Mouse (Mus musculus): Measurements from ENCODE around the gene Fam131b. TPM values are rescaled to one million over a fixed set of nuclear protein-coding genes. Genes with fewer than 3 reads are reported as not detected.

Gene Fam131b
- total RNA-seq, 2 experiments from 2014 or later = 75.7 to 81.3 TPM

DNA sequence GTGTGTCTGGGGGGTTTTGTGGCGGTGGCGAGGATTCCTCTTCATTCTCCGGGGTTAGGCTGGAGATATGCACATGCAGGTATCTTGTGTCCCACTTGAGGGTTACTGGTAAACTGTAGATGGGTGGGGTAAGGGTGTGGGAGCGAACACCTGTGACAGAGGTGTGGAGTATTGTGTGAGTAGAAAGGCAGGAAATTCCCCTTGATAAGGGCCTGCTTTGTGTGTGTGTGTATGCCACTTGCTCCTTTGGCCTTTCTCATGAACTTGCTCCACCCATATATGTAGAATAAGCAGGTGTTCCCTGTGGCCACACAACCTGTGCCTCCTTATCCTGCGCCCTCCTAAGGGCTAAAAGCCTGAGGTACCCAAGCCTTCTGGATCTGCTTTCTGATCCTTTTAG lies 32.5 kb upstream of the Fam131b start:
- DNase-seq (ENCODE audit: low spot score in 2 of 2) = no peak

DNA sequence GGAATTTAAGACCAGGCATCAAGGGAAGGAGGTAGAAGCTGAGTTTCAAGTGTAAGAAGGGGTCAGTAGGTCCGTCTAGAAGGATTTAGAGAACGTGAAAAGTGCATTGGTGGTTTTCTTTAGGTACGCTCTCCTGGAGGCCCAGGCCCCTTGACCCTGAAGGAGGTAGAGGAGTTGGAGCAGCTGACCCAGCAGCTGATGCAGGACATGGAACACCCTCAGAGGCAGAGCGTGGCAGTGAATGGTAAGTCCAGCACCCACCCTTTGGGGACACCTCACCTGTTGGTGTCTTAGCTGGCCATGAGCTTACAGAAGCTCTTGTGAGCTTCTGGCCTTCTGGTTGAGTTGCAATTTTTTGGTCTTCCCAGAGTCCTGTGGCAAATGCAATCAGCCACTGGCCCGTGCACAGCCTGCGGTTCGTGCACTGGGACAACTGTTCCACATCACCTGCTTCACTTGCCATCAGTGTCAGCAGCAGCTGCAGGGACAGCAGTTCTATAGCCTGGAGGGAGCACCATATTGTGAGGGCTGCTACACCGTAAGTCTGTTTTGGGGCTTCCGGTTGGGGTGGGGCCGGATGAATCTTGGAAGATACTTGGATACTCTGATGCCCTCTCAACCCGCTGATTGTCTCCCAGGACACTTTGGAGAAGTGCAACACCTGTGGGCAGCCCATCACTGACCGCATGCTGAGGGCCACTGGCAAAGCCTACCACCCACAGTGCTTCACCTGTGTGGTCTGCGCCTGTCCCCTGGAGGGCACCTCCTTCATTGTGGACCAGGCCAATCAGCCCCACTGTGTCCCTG lies 31.6 kb upstream of the Fam131b start:
- no peak for DNase-seq (ENCODE audit: low spot score in 2 of 2)

DNA sequence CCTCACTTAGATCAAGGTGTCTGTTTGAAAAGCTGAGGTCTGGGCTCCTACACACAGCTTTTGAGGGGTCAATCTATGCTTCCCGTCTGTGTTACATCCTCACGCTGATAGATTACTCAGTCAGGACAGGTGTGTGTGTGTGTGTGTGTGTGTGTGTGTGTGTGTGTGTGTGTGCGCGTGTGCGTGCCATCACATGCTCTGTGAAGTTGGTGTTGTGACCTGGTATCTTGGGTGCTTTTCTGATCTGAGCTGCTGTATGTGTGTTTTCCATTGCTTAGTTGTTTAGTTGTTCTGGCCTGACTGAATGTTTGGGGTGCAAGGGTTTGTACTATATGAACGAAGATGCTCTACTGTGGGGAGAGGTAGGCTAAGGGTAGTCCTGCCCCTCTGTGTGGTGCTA lies 30.9 kb upstream of the Fam131b start:
- no peak for DNase-seq (ENCODE audit: low spot score in 2 of 2)

DNA sequence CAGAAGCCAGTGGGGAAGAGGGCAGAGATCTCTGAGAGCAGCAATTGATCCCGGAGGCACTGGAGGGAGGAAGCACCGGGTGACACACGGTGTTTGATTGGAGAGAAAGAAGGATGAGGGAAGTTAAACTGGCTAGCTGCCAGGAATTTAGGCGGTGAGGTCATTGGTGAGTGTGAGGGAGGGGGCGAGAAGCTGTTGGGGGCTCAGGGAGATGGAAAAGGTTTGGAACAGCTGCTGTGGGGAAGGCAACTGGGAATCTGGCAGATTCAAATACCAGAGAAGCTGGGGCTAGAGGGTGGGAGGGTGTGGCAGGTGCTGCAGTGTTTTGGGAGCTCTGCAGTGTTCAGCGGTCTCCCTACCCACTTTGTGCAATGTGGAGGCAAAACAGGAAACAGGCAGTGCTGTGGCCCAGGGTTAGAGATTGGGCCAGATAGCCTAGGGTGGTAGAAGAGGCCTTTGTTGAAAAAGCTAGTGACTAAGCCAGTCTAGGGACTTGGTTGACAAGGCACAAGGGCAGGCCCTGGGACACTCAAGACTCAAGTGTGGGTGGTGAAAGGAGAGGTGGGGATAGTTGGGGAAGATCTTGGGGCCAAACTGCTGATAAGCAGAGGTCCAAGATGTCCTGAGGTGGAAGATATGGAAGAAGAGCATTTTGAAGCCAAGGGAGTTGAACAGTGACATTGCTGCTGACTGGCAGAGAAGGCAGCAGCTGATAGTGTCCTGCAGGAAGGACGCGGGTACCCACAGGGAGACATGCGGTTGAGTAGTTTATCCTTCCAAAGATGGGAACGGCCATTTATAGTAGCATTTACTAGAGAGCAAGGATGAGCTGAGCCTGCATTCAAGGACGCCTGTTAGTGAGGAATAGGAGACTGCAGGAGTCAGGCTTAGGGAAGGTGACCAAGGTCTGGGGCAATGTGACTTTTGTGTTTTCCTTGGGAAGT lies 29.9 kb upstream of the Fam131b start:
- peak in 1 of 2 experiments; percentile 42 for DNase-seq (ENCODE audit: low spot score in 2 of 2)

DNA sequence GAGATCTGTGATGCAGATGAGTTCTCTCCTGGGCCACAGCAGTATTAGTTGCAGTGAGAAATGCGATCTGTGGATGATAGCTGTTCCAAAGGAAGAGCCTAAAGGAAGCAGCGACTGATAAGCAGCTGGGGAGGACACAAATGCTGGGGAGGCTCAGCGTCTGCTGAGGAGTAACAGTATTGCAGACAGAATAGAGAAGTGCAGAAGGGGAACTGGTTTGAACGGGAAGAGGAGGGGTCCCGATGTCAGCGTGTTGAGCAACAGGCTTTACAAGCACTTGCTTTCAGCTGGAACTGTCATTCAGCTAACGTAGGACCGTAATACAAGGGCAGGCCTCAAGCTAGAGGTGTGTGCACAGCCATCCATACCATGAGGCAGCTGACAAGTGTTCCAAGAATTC lies 28.7 kb upstream of the Fam131b start:
- no peak for DNase-seq (ENCODE audit: low spot score in 2 of 2)

DNA sequence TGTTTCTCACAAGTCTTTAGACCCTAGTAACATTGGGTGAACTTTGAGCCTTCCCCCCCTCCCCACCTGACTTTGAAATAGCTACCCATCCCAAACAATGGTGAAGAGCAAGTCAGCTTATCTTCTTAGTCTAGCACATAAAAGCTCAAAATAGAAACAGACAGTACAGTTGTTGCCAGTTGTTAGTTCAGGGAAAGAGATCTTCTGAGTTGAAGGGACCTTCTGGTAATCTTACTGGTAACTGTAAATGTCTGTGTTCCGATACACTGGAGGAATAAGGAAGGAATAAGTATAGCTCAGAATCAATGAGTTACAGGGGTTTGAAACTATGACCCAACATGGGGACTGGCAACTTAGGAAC lies 28.0 kb upstream of the Fam131b start:
- no peak for DNase-seq (ENCODE audit: low spot score in 2 of 2)

DNA sequence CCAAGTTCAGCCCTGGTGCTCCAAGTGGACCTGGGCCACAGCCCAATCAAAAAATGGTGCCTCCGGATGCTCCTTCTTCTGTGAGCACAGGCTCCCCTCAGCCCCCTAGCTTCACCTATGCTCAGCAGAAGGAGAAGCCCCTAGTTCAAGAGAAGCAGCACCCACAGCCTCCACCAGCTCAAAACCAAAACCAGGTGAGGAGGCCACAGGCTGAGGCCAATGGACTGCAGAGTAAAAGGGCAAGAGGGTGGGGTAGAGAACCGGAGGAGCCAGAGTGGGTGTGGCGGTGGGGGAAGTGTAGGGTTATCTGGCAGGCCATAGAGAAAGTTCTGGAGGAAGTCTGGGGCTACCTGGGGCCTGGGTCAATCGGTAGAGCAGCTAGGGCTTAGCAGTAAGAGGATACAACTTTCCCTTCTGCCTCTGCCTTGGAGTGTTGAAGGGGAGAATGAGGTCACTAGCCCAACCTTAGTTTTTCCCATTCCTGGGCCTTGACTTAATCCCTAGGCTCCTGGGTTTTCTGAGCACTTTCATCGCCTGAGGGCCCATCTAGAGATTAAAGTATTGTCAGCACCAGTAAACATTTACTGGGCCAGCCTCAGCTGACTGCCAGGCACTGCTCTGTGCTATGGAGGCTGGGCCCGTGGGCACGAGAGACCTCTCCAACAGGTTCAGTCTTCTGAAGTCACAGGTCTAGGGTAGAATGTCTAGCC lies 27.5 kb upstream of the Fam131b start:
- DNase-seq (ENCODE audit: low spot score in 2 of 2) = no peak

DNA sequence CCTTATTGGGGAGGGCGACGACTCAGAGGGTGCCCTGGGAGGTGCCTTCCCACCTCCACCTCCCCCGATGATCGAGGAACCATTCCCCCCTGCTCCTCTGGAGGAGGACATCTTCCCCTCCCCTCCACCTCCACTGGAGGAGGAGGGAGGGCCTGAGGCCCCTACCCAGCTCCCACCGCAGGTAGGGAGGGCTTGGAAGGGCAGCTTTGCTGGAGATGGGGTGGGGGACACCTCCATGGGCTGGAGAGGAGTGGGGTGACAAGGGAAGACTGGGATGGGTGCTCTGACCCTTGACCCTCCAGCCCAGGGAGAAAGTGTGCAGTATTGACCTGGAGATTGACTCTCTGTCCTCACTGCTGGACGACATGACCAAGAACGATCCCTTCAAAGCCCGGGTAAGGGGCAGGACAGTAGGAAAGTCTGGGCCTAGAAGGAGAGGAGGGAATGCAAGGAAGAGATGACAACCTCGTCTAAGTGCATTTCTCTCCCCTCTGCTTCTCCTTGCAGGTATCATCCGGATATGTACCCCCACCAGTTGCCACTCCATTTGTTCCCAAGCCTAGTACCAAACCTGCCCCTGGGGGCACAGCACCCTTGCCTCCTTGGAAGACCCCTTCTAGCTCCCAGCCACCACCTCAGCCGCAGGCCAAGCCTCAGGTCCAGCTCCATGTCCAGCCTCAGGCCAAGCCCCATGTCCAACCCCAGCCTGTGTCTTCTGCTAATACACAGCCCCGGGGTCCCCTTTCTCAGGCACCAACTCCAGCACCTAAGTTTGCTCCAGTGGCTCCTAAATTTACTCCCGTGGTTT lies 26.7 kb upstream of the Fam131b start:
- DNase-seq (ENCODE audit: low spot score in 2 of 2) = no peak

DNA sequence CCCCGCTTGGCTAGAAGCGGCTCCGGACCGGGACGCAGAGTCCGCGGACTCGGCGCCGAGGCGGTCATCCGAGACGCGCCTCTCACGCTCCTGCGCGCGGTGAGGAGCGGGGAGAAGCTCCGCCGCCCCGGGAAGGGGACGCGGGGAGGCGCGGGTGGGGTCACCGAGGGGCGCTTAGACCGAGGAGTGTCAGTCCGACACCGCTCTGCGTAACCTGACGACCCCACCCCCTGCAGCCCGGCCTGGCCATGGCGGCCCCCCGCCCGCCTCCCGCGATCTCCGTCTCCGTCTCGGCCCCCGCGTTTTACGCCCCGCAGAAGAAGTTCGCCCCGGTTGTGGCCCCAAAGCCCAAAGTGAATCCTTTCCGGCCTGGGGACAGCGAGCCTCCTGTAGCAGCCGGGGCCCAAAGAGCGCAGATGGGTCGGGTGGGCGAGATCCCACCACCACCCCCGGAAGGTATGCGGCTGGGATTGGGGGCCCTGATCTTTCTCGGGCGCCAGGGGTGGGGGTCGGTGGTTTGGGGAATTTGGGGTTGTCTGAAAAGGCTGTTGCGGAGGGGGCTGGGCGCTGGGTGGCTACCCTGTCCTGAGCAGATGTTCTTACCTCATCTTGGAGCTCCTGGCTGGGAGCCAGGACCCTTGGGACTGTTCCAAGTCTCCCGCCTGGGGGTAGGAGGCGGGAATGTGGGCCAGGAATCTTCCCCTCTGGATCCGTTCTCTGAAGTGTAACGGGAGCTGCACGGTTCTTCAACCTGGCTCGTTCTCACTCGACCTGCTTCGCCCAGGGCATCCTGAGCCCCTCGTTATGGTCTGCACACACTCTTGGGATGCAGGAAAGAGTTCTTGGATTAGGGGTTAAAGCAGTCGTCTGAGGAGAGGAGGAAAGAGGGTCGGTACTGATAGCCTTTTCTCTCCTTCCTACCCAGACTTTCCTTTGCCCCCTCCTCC lies 25.9 kb upstream of the Fam131b start:
- peak; percentile 74 to 79 for DNase-seq (ENCODE audit: low spot score in 2 of 2)

DNA sequence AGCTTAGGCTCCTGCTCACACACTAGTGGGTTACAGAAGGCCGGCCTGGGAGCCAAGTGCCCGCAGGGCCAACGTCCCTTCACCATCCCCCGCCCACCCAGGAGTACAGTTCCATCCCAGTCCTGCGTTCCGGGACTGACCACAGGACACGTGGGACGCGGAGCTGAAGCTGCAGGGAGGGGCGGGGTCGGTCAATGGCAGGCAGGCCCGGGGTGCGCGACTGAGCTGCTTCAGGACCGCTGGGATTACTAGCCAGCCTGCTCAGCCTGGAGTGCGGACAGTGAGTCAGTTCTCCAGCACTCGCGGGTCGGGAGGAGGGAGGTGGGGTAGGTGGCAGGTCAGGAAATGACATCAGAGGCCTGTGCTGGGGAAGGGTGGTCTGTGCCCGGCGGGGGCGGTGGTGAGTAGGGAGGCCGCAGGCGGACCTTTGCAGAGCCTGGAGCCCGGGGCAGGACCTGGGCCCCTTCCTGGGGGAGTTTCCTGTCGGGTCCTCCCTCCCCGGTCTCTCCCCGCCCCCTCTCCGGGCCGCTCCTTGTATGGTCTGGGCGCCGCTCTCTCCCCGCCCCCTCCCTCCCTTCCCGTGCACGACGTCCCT lies 25.1 kb upstream of the Fam131b start, which contains the start of gene Zyx:
Gene Zyx (plus strand): TSS at position 205 of the 595 bp plus-strand sequence.
- peak; percentile 79 to 88 for DNase-seq (ENCODE audit: low spot score in 2 of 2)

DNA sequence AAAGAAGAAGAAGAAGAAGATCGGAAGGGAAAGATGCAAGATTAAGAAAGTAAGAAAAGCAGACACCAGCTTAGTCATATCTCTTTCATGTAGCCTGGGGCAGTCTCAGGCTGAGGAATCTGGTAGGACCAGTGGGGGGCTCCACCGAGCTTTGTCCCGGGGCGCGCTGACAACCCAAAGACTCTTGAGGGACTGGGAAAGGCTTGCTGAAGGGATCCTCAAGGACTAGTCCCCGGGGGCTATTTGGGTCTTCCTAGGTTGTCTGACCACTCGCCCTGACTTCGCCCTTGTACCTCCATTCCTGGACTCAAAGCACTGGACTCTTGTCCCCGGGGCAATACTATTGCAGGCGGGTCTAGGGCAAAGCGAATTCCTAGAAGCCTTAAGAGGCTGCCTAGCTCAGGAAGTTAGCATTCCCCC lies 24.6 kb upstream of the Fam131b start:
- DNase-seq (ENCODE audit: low spot score in 2 of 2) = peak; percentile 70 to 79

DNA sequence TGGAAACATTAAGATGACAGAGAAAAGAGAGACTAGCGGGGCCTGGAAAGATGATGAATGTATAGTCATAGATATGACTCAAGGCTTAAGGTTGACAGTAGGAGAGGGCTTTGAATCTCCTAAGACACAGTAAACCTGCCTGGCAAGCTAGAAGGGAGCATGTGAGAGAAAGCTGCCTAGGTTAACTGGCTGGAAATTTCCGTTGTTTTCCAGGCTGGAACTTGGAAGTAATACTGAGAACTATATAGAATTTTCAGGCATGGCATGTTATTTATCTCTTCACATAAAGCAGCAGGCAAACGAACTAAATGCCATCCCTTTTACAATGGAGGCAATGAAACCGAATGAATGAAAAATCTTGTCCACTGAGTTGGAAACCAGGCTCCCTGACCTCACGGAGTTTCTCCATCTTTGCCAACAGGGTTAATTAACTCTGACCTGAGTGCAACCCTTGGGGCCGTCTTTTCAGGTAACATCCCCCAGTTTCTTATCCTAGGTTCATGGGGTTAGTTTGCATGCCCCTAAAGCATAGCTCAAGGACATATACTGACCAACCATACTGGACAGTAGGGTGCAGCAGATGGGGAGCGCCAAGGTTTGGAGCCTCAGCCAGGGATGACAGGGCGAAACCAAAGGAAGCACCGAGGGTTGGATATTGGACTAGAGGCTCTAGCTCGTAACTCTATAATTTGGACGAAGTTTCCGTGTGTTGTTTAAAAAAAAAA lies 24.0 kb upstream of the Fam131b start:
- no peak for DNase-seq (ENCODE audit: low spot score in 2 of 2)

DNA sequence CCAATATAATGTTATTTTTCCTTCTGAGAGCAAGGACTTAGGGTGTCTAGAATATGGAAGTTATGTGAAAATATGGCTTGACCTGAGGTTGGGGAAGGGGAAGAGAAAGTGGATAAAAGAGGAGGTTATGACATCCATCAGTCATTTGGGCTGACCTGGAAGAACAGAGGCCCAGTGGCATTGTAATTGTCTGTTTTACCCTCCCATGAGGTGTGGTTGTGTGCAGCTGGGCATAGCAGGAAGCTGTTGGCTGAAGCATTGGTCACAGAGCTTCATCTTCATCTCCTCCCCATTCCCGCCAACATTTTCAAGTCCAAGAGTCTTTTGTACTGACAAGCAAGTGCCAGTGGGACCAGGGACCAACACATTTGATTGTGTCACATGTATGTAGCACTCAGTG lies 19.8 kb upstream of the Fam131b start:
- no peak for DNase-seq (ENCODE audit: low spot score in 2 of 2)

DNA sequence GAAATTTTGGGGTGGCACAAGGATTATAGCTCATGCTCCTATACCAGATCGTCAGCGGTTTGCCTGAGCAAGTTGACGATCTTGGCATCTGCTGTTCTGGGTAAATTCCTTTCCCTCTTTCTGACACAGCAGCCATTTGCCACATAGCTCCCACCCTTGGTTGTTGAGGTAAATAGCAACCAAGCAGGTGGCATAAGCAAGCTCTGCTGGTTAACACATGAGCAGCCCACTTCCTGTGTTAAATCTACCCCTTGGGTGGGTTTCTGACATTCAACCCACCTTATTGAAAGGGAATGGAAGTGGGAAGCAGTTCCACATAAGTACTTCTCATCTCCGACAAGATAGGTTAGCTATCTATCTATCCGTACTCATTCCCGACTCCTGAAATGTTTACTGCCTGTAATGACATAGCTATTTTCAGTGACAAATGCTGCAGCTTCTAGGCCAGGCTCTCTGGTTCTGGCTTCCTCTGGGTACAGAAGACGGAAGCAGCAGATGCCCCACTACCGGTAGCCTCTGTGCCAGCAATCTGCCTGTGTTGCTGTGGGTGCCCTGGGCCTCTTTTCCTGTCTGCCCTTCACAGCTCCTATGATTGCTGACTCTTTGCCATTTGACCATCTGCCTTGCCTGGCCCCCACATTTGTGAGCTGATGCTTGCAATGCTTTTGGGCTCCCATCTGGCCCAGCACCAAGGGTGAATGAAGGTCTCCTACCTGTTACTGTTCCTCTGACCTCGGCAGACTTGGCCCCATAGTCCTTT lies 19.1 kb upstream of the Fam131b start:
- peak in 1 of 2 experiments; percentile 25 for DNase-seq (ENCODE audit: low spot score in 2 of 2)

DNA sequence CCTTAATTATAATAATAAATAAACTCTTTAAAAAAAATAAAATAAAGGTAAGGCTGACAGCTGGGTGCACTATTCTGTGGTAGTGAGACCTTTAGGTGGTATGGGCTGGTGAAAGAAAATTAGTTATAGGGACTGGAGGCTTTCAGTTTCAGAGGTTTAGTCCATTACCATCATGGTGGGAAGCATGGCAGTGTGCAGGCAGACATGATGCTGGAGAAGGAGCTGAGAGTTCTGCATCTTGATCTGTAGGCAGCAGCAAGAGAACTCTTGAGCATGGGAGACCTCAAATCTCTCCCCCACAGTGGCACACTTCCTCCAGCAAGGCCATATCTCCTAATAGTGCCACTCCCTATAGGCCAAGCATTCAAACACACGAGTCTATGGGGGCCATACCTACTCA lies 17.7 kb upstream of the Fam131b start:
- DNase-seq (ENCODE audit: low spot score in 2 of 2) = no peak

DNA sequence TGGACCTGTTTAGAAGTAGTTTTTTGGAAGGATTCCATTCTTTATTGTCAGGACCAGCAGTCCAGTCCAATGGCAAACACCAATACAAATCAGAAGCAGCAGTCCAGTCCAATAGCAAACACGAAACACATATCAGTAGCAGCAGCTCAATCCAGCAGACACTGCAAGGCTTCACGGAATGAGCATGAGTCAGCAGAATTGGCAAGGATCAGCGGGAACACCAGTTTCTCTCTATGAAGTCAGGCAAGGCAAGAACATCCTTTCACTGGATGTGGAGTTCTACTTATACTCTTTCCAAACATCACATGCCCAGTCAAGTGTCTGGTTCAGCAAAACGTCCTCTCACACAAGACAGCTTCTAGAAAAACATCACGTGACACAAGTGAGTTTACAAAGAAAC lies 15.5 kb upstream of the Fam131b start:
- DNase-seq (ENCODE audit: low spot score in 2 of 2) = no peak

DNA sequence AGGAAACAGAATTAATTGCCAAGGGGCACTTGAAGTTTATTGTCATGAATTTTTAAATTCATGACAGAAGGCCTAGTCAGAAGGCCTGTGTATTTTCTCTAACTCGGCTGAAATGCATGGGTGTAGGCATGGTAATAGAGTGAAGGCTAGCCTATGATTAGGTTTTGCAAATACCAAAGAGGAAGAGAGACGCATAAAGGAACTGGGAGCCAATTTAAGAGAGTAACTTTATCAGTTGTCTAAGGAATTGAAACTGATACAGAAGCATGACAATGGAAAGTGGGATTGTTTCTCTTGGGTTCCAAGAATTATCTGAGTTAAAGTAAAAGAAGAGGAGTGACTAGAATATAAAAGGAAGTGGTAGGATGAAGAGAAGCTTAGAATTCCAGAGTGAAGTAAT lies 14.7 kb upstream of the Fam131b start:
- DNase-seq (ENCODE audit: low spot score in 2 of 2) = no peak

DNA sequence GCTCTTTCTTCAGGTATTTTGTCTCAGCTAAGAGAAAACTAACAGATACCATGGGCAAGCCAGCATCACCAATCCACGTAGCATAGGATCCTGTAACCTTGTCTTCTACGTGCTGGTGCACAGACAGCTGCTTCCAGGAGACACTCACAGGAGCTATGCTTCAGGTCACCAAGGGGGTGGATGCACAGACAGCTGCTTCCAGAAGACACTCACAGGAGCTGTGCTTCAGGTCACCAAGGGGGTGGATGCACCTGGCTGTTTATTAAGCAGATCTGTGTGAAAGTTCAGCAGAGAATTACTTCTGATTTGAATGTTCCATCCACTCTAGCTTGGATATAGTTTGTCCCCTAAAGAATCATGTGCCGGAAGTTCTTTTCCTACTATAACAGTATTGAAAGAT lies 6.5 kb upstream of the Fam131b start:
- no peak for DNase-seq (ENCODE audit: low spot score in 2 of 2)
